Mouse (Mus musculus) adrenal gland, postnatal 10 days (tissue): ENCODE results near the gene Cacybp. TPM values are rescaled to one million over a fixed set of nuclear protein-coding genes. Genes with fewer than 3 reads are reported as not detected.

Source experiments
- DNase-seq: peaks from one replicate; pipeline ENCODE4 v3.0.0; 2021; ENCODE audit warnings: mixed read lengths
- total RNA-seq, 2 experiments: library from RNA; stranded (reverse); gene quantifications; 2 replicates each; pipeline ENCODE4 v1.2.3; 2021

The Cacybp gene
- total RNA-seq, 2 experiments from 2014 or later: 68.3 to 74.0 TPM

GRCm38 (mm10) chr1:160214171-160214570 lies 1.5 kb upstream of the Cacybp start:
- DNase-seq: no peak

GRCm38 (mm10) chr1:160212123-160212691 lies 468 bp downstream of the Cacybp start:
- peak; percentile 65 for DNase-seq

GRCm38 (mm10) chr1:160211597-160212122 lies 1.0 kb downstream of the Cacybp start:
- no peak for DNase-seq

GRCm38 (mm10) chr1:160210566-160210965 lies 2.1 kb downstream of the Cacybp start:
- peak; percentile 25 for DNase-seq

- DNase-seq: no peak
These were observed 2.8 kb downstream of the Cacybp start for GRCm38 (mm10) chr1:160209844-160210243.

GRCm38 (mm10) chr1:160205486-160205885 lies 7.2 kb downstream of the Cacybp start:
- DNase-seq: peak; percentile 39

GRCm38 (mm10) chr1:160195337-160195663 lies 17.4 kb downstream of the Cacybp start:
- no peak for DNase-seq

- peak; percentile 98 for DNase-seq
These were observed 17.9 kb downstream of the Cacybp start, which contains the start of gene Mrps14 for GRCm38 (mm10) chr1:160194529-160195336. Gene Mrps14, plus strand, starts transcription at chr1:160195215.

- peak; percentile 32 for DNase-seq
These were observed 28.2 kb downstream of the Cacybp start for GRCm38 (mm10) chr1:160184506-160184905.

GRCm38 (mm10) chr1:160181216-160181615 lies 31.5 kb downstream of the Cacybp start:
- no peak for DNase-seq

GRCm38 (mm10) chr1:160176903-160177302 lies 35.8 kb downstream of the Cacybp start:
- no peak for DNase-seq

- DNase-seq: no peak
These were observed 46.1 kb downstream of the Cacybp start for GRCm38 (mm10) chr1:160166600-160166999.

GRCm38 (mm10) chr1:160158190-160158589 lies 54.5 kb downstream of the Cacybp start:
- no peak for DNase-seq

- DNase-seq: no peak
These were observed 59.2 kb downstream of the Cacybp start, which contains the start of gene Tnn for GRCm38 (mm10) chr1:160153480-160153879. Gene Tnn, minus strand, starts transcription at chr1:160153580.

Other genes with a start within 250 kb of the Cacybp start
- 10 to 100 TPM; 22.3 to 27.8 TPM for gene 4930523C07Rik, start 168.5 kb downstream of the Cacybp start, total RNA-seq
- gene Tnn, start 59.3 kb downstream of the Cacybp start, total RNA-seq: 1 to 10 TPM in 1 of 2 experiments, under 1 TPM in 1; 0.48 to 4.5 TPM
- 100 to 1,000 TPM; 114 to 116 TPM for gene Mrps14, start 17.7 kb downstream of the Cacybp start, total RNA-seq